Comparison of ENCODE assay signal across 15 mouse cellular contexts in genomic region chr13:104911626-104912025, GRCm38 (mm10). TPM values are rescaled to one million over a fixed set of nuclear protein-coding genes. Genes with fewer than 3 reads are reported as not detected.
"Had no signal": no experiment of that assay in that cellular context is flagged by ENCODE, and none has a peak within 500 bp of the region (broad histone marks: within the 10 kb centered on the region; RNA-seq: fewer than 3 reads in every experiment).

No protein-coding gene starts in this region.

RNA-seq across cellular contexts. Expression of gene Shisal2b, which starts 47.9 kb away (rescaled TPM):
- total RNA-seq: common myeloid progenitor, adult 5-6 weeks; gastrocnemius, adult 18-20 months; gastrocnemius, adult 8-10 months; gastrocnemius, postnatal 10 days; gastrocnemius, postnatal 14 days; gastrocnemius, postnatal 36 days; gastrocnemius, postnatal 4 days; granulocyte monocyte progenitor cell, adult 5-6 weeks; heart, adult 18-20 months; heart, adult 2 months; heart, adult 8-10 months had no signal
- polyA plus RNA-seq: embryonic facial prominence, embryonic 13.5 days; erythroblast, embryonic 14.5 days; forebrain, embryonic 12.5 days; gonadal fat pad, adult 2 months; heart, adult 2 months had no signal
